Mouse (Mus musculus) stomach, embryonic 14.5 days (tissue): ENCODE measurements around the gene Nfasc. TPM values are rescaled to one million over a fixed set of nuclear protein-coding genes. Genes with fewer than 3 reads are reported as not detected.

ENCODE experiments used
- ATAC-seq: fragments of 200-750 bp; cut with Nextera tagmentation; 2 replicates; pipeline ENCODE4 v1.8.0; 2017; ENCODE audit warnings: low read depth, moderate TSS enrichment; ENCODE audit not compliant: insufficient number of reproducible peaks, insufficient read depth, low FRiP score
- H3K27ac ChIP-seq: fragments of 300-500 bp; sonication (generic); 2 replicates; pipeline ENCODE4 v1.5.1; 2014; ENCODE audit warnings: mild to moderate bottlenecking, low read length, moderate library complexity, mixed read lengths
- H3K27me3 ChIP-seq: fragments of 300-500 bp; sonication (generic); 2 replicates; pipeline ENCODE4 v1.6.1; 2014; ENCODE audit warnings: low read length, control low read depth, mixed read lengths; ENCODE audit not compliant: control insufficient read depth, insufficient read depth
- H3K36me3 ChIP-seq: fragments of 300-500 bp; sonication (generic); 2 replicates; pipeline ENCODE4 v1.6.1; 2014; ENCODE audit warnings: mild to moderate bottlenecking, control low read depth, low read length, moderate library complexity, mixed read lengths; ENCODE audit not compliant: control insufficient read depth, insufficient read depth
- H3K4me1 ChIP-seq: fragments of 300-500 bp; sonication (generic); 2 replicates; pipeline ENCODE4 v1.6.1; 2014; ENCODE audit warnings: low read length, control low read depth, mixed read lengths; ENCODE audit not compliant: control insufficient read depth, insufficient read depth
- H3K4me2 ChIP-seq: fragments of 300-500 bp; sonication (generic); replicated peaks from 2 replicates; pipeline ENCODE4 v1.6.1; 2014; ENCODE audit warnings: low read depth, low read length, control low read depth
- H3K4me3 ChIP-seq: fragments of 300-500 bp; sonication (generic); 2 replicates; pipeline ENCODE4 v1.5.1; 2014; ENCODE audit warnings: low read depth, low read length, control low read depth
- H3K9ac ChIP-seq: fragments of 300-500 bp; sonication (generic); replicated peaks from 2 replicates; pipeline ENCODE4 v1.6.1; 2014; ENCODE audit warnings: low read depth, mild to moderate bottlenecking, control low read depth, low read length, moderate library complexity, mixed read lengths
- H3K9me3 ChIP-seq: fragments of 300-500 bp; sonication (generic); 2 replicates; pipeline ENCODE4 v1.6.1; 2016; ENCODE audit warnings: low read depth, low read length, control low read depth; ENCODE audit not compliant: control insufficient read depth
- WGBS: fragments of 180-500 bp; shearing (Covaris S2); extraction: QIAGEN DNeasy Blood & Tissue Kit; methylation state at CpG from one replicate; pipeline ENCODE4 v1.1.7; 2014; 5-methylcytosine and 5-hydroxymethylcytosine counted together
- polyA plus RNA-seq: library from polyadenylated mRNA; unstranded; fragments of >200 nt; fragmentation: Nextera tagmentation; extraction: Ambion mirVana; gene quantifications from 2 replicates; pipeline ENCODE4 v1.2.1, GENCODE M21; 2014

The Nfasc gene
- polyA plus RNA-seq, 1 experiment from 2014 or later: 5.0 TPM

- Histone ChIP-seq H3K27me3 (no peaks in the 10 kb centered on the region), H3K4me1 (0 out of 2 replicates have a peak, but pooled peaks cover 2% of the 10 kb centered on the region), H3K9me3 (no peaks in the 10 kb centered on the region), H3K4me2 (no peak overlapping the region), H3K4me3 (no peak overlapping the region), H3K27ac (no peak overlapping the region), H3K36me3 (no peaks in the 10 kb centered on the region), H3K9ac (no peak overlapping the region)
- 94% methylated on average over 8 of the region's 8 CpGs for WGBS
- ATAC-seq: no peak
These were observed 113.4 kb downstream of the Nfasc start for GRCm38 (mm10) chr1:132628183-132628582.

GRCm38 (mm10) chr1:132626125-132626756, 115.4 kb downstream of the Nfasc start:
- no peak overlapping the region for H3K4me2 ChIP-seq
- no peaks in the 10 kb centered on the region for H3K9me3 ChIP-seq
- H3K9ac ChIP-seq: no peak overlapping the region
- 45% methylated on average over 7 of the region's 7 CpGs for WGBS
- H3K27ac ChIP-seq: no peak overlapping the region
- no peaks in the 10 kb centered on the region for H3K27me3 ChIP-seq
- no peak overlapping the region for H3K4me3 ChIP-seq
- H3K4me1 ChIP-seq: 0 out of 2 replicates have a peak, but pooled peaks cover 2% of the 10 kb centered on the region
- no peak for ATAC-seq
- no peaks in the 10 kb centered on the region for H3K36me3 ChIP-seq

- H3K4me3 ChIP-seq: no peak overlapping the region
- no peak overlapping the region for H3K9ac ChIP-seq
- ATAC-seq: no peak
- H3K36me3 ChIP-seq: no peaks in the 10 kb centered on the region
- H3K4me2 ChIP-seq: no peak overlapping the region
- WGBS: 54% methylated on average over 6 of the region's 6 CpGs
- H3K27ac ChIP-seq: no peak overlapping the region
- H3K9me3 ChIP-seq: no peaks in the 10 kb centered on the region
- 0 out of 2 replicates have a peak, but pooled peaks cover 2% of the 10 kb centered on the region for H3K4me1 ChIP-seq
- no peaks in the 10 kb centered on the region for H3K27me3 ChIP-seq
These were observed 116.6 kb downstream of the Nfasc start for GRCm38 (mm10) chr1:132625034-132625433.

- no peak for ATAC-seq
- Histone ChIP-seq H3K9ac (no peak overlapping the region), H3K36me3 (no peaks in the 10 kb centered on the region), H3K4me1 (0 out of 2 replicates have a peak, but pooled peaks cover 2% of the 10 kb centered on the region), H3K9me3 (no peaks in the 10 kb centered on the region), H3K27me3 (no peaks in the 10 kb centered on the region), H3K4me3 (no peak overlapping the region), H3K4me2 (no peak overlapping the region), H3K27ac (no peak overlapping the region)
- WGBS: 53% methylated on average over 1 of the region's 1 CpGs
These were observed 117.1 kb downstream of the Nfasc start for GRCm38 (mm10) chr1:132624466-132624865.

GRCm38 (mm10) chr1:132623641-132624336, 117.8 kb downstream of the Nfasc start:
- WGBS: 37% methylated on average over 14 of the region's 14 CpGs
- H3K4me3 ChIP-seq: no peak overlapping the region
- no peak overlapping the region for H3K9ac ChIP-seq
- no peak overlapping the region; the same call in 1 of the 2 replicates for H3K4me2 ChIP-seq
- H3K36me3 ChIP-seq: no peaks in the 10 kb centered on the region
- H3K27me3 ChIP-seq: no peaks in the 10 kb centered on the region
- H3K9me3 ChIP-seq: no peaks in the 10 kb centered on the region
- H3K4me1 ChIP-seq: 0 out of 2 replicates have a peak, but pooled peaks cover 2% of the 10 kb centered on the region
- no peak for ATAC-seq
- H3K27ac ChIP-seq: no peak overlapping the region

GRCm38 (mm10) chr1:132612066-132612465, 129.5 kb downstream of the Nfasc start:
- no peak for ATAC-seq
- no peaks in the 10 kb centered on the region for H3K9me3 ChIP-seq
- no peaks in the 10 kb centered on the region for H3K4me1 ChIP-seq
- no peak overlapping the region for H3K27ac ChIP-seq
- no peak overlapping the region for H3K9ac ChIP-seq
- 84% methylated on average over 4 of the region's 4 CpGs for WGBS
- H3K4me3 ChIP-seq: no peak overlapping the region
- H3K36me3 ChIP-seq: no peaks in the 10 kb centered on the region
- no peak overlapping the region for H3K4me2 ChIP-seq
- no peaks in the 10 kb centered on the region for H3K27me3 ChIP-seq

- Histone ChIP-seq H3K4me2 (no peak overlapping the region), H3K27ac (no peak overlapping the region), H3K9me3 (no peaks in the 10 kb centered on the region), H3K4me3 (no peak overlapping the region), H3K27me3 (no peaks in the 10 kb centered on the region), H3K36me3 (no peaks in the 10 kb centered on the region), H3K4me1 (no peaks in the 10 kb centered on the region), H3K9ac (no peak overlapping the region)
- no peak for ATAC-seq
- 39% methylated on average over 4 of the region's 4 CpGs for WGBS
These were observed 132.5 kb downstream of the Nfasc start for GRCm38 (mm10) chr1:132609048-132609634.

GRCm38 (mm10) chr1:132602161-132602560, 139.4 kb downstream of the Nfasc start:
- Histone ChIP-seq H3K36me3 (no peaks in the 10 kb centered on the region), H3K9me3 (no peaks in the 10 kb centered on the region), H3K27ac (no peak overlapping the region), H3K4me3 (no peak overlapping the region), H3K27me3 (no peaks in the 10 kb centered on the region), H3K4me2 (no peak overlapping the region), H3K9ac (no peak overlapping the region), H3K4me1 (no peaks in the 10 kb centered on the region)
- 39% methylated on average over 8 of the region's 8 CpGs for WGBS
- ATAC-seq: no peak
